Mouse (Mus musculus) limb, embryonic 14.5 days (tissue): ENCODE results near the gene Rsph10b. TPM values are rescaled to one million over a fixed set of nuclear protein-coding genes. Genes with fewer than 3 reads are reported as not detected.

ENCODE experiments used
- ATAC-seq: fragments of 200-750 bp; cut with Nextera tagmentation; 2 replicates; pipeline ENCODE4 v1.8.0; 2017; ENCODE audit warnings: low read depth, moderate number of reproducible peaks, moderate TSS enrichment; ENCODE audit not compliant: low FRiP score
- DNase-seq: peaks from one replicate; pipeline ENCODE4 v3.0.0-alpha.2; 2015; ENCODE audit warnings: low spot score
- H3K27ac ChIP-seq: fragments of 300-500 bp; sonication (generic); replicated peaks from 2 replicates; pipeline ENCODE4 v1.5.1; 2014; ENCODE audit warnings: low read depth, mild to moderate bottlenecking, low read length, moderate library complexity, mixed read lengths
- H3K27me3 ChIP-seq: fragments of 300-500 bp; sonication (generic); 2 replicates; pipeline ENCODE4 v1.6.1; 2014; ENCODE audit warnings: low read length, mixed read lengths; ENCODE audit not compliant: control insufficient read depth, insufficient read depth
- H3K36me3 ChIP-seq: fragments of 300-500 bp; sonication (generic); 2 replicates; pipeline ENCODE4 v1.6.1; 2014; ENCODE audit warnings: mild to moderate bottlenecking, low read length, moderate library complexity, mixed read lengths; ENCODE audit not compliant: control insufficient read depth, insufficient read depth
- H3K4me1 ChIP-seq: fragments of 300-500 bp; sonication (generic); 2 replicates; pipeline ENCODE4 v1.6.1; 2014; ENCODE audit warnings: antibody characterized with exemption, low read length, mixed read lengths; ENCODE audit not compliant: control insufficient read depth, insufficient read depth
- H3K4me2 ChIP-seq: fragments of 300-500 bp; sonication (generic); replicated peaks from 2 replicates; pipeline ENCODE4 v1.6.1; 2014; ENCODE audit warnings: low read depth, mild to moderate bottlenecking, low read length, moderate library complexity; ENCODE audit not compliant: severe bottlenecking
- H3K4me3 ChIP-seq: fragments of 300-500 bp; sonication (generic); replicated peaks from 2 replicates; pipeline ENCODE4 v1.5.1; 2014; ENCODE audit warnings: low read length
- H3K9ac ChIP-seq: fragments of 300-500 bp; sonication (generic); 2 replicates; pipeline ENCODE4 v1.6.1; 2014; ENCODE audit warnings: mild to moderate bottlenecking, low read depth, low read length, moderate library complexity; ENCODE audit not compliant: severe bottlenecking
- H3K9me3 ChIP-seq: fragments of 300-500 bp; sonication (generic); 2 replicates; pipeline ENCODE4 v1.6.1; 2016; ENCODE audit warnings: low read length; ENCODE audit not compliant: control insufficient read depth
- POLR2A ChIP-seq: fragments of 200-500 bp; IDR thresholded peaks from 2 replicates; pipeline ENCODE4 v1.8.0; 2012; ENCODE audit warnings: inconsistent platforms, mild to moderate bottlenecking, moderate library complexity, borderline replicate concordance; ENCODE audit not compliant: insufficient read depth, insufficient read length; ENCODE audit errors: extremely low read depth
- WGBS: fragments of 180-500 bp; shearing (Covaris S2); extraction: QIAGEN DNeasy Blood & Tissue Kit; methylation state at CpG from one replicate; pipeline ENCODE4 v1.1.7; 2014; 5-methylcytosine and 5-hydroxymethylcytosine counted together
- polyA plus RNA-seq, 2 experiments: library from polyadenylated mRNA; depleted of rRNA in 1 of 2; stranded (reverse) in 1 of 2; unstranded in 1 of 2; fragments of >200 nt; fragmentation: Nextera tagmentation in 1 of 2; extraction: Ambion mirVana in 1 of 2; gene quantifications; 2 replicates each; pipeline versions ENCODE4 v1.2.1 to v1.2.3; 2012 to 2014

Gene Rsph10b
- polyA plus RNA-seq, 2 experiments: 2.8 to 4.4 TPM

GRCm38 (mm10) chr5:143992661-143993060 is 59.8 kb downstream of the Rsph10b start:
- Histone ChIP-seq H3K36me3 (peaks cover 89% of the 10 kb centered on the region), H3K27me3 (no peaks in the 10 kb centered on the region), H3K4me1 (no peaks in the 10 kb centered on the region), H3K4me3 (no peak overlapping the region), H3K4me2 (no peak overlapping the region), H3K9me3 (no peaks in the 10 kb centered on the region), H3K27ac (no peak overlapping the region), H3K9ac (no peak overlapping the region)
- ATAC-seq (no peak), DNase-seq (no peak)
- TF ChIP-seq POLR2A: no peak
- WGBS: 85% methylated on average over 10 of the region's 10 CpGs

GRCm38 (mm10) chr5:143993260-143993659 is 60.4 kb downstream of the Rsph10b start:
- no peak overlapping the region for H3K27ac ChIP-seq
- DNase-seq: no peak
- peaks cover 89% of the 10 kb centered on the region for H3K36me3 ChIP-seq

GRCm38 (mm10) chr5:143993849-143994248 is 61.0 kb downstream of the Rsph10b start:
- H3K4me2 ChIP-seq: no peak overlapping the region
- ATAC-seq: no peak
- no peak overlapping the region for H3K4me3 ChIP-seq
- peaks cover 89% of the 10 kb centered on the region for H3K36me3 ChIP-seq
- no peaks in the 10 kb centered on the region for H3K4me1 ChIP-seq
- no peaks in the 10 kb centered on the region for H3K27me3 ChIP-seq
- H3K9ac ChIP-seq: no peak overlapping the region
- no peak overlapping the region for H3K27ac ChIP-seq
- H3K9me3 ChIP-seq: no peaks in the 10 kb centered on the region
- no peak for DNase-seq
- no peak for TF ChIP-seq POLR2A
- WGBS: 94% methylated on average over 5 of the region's 5 CpGs

More at GRCm38 (mm10) chr5:143993260-143993659, 60.4 kb downstream of the Rsph10b start:
- no peak for ATAC-seq
- TF ChIP-seq POLR2A: no peak
- 92% methylated on average over 8 of the region's 8 CpGs for WGBS
- H3K4me2 ChIP-seq: no peak overlapping the region
- no peak overlapping the region for H3K9ac ChIP-seq
- no peaks in the 10 kb centered on the region for H3K4me1 ChIP-seq
- H3K4me3 ChIP-seq: no peak overlapping the region
- no peaks in the 10 kb centered on the region for H3K9me3 ChIP-seq
- H3K27me3 ChIP-seq: no peaks in the 10 kb centered on the region

- Histone ChIP-seq H3K4me3 (no peak overlapping the region), H3K9ac (no peak overlapping the region), H3K27ac (no peak overlapping the region), H3K36me3 (peaks cover 89% of the 10 kb centered on the region), H3K27me3 (no peaks in the 10 kb centered on the region), H3K9me3 (no peaks in the 10 kb centered on the region), H3K4me1 (no peaks in the 10 kb centered on the region), H3K4me2 (no peak overlapping the region)
- ATAC-seq (no peak), DNase-seq (no peak)
- TF ChIP-seq POLR2A: no peak
- 71% methylated on average over 11 of the region's 11 CpGs for whole genome bisulfite sequencing
Measured at GRCm38 (mm10) chr5:143994632-143995365, 62.0 kb downstream of the Rsph10b start.

GRCm38 (mm10) chr5:143999409-143999808 is 66.6 kb downstream of the Rsph10b start:
- H3K36me3 ChIP-seq: peaks cover 84% of the 10 kb centered on the region
- H3K27ac ChIP-seq: no peak overlapping the region
- TF ChIP-seq POLR2A: no peak
- H3K4me1 ChIP-seq: no peaks in the 10 kb centered on the region
- DNase-seq (no peak), ATAC-seq (no peak)
- no peak overlapping the region for H3K4me2 ChIP-seq
- WGBS: 100% methylated on average over 1 of the region's 1 CpGs
- H3K4me3 ChIP-seq: no peak overlapping the region
- no peaks in the 10 kb centered on the region for H3K27me3 ChIP-seq
- H3K9me3 ChIP-seq: no peaks in the 10 kb centered on the region
- no peak overlapping the region for H3K9ac ChIP-seq
